ENCODE assay signal across 10 mouse cellular contexts in the genomic region with DNA sequence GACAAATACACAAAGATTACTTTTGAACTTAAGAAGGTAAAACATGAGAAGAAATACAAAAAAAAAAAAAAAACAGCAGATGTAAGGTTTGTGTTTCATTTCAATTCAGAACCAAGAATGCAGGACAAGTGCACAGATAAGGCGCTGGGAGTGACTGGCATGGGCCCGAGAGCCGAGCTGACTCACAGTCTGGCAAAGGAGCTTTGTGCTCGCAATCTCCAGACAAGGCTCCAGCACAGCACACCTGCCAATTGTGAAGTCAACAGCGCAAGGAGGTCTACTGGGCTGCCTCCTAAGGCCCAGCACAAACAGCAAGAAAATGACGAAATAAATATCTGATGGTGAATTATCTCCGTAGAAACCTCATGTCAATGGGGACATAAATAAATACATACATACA. TPM values are rescaled to one million over a fixed set of nuclear protein-coding genes. Genes with fewer than 3 reads are reported as not detected.
DNase-seq lines count a peak whose midpoint lies in the region; ATAC-seq and TF ChIP-seq lines count a peak whose summit lies in the region.
"Had no signal": no experiment of that assay in that cellular context is flagged by ENCODE, and none has a peak within 500 bp of the region (broad histone marks: within the 10 kb centered on the region; RNA-seq: fewer than 3 reads in every experiment).

No protein-coding gene starts in this region.

- no peak for TF ChIP-seq CTCF in brain, embryonic 14.5 days (IDR thresholded peaks at IDR 0.05; ENCODE audit: borderline replicate concordance, extremely low read depth, insufficient read depth, insufficient read length)

- DNase-seq in gastrocnemius, adult 18-20 months (ENCODE audit: low spot score), result peak; percentile 36
- DNase-seq in gastrocnemius, adult 8-10 months (ENCODE audit: low spot score in 2 of 2), result no peak
- DNase-seq in brain, embryonic 14.5 days (ENCODE audit: low read depth), result peak; percentile 43
- peak; percentile 62 for DNase-seq in heart, postnatal 4 days
- DNase-seq in retina, embryonic 14.5 days (ENCODE audit: low spot score), result no peak
- no peak for DNase-seq in right cerebral cortex, adult 2 months (ENCODE audit: low spot score in 2 of 2)
- no peak for DNase-seq in spleen, adult 12 weeks (ENCODE audit: low spot score)
- DNase-seq: kidney, adult 11 months; thymus, postnatal 36 days had no signal

- ATAC-seq in megakaryocyte progenitor cell, adult 5-6 weeks (replicated peaks; ENCODE audit: poor library complexity), result peak; percentile 60; the same call in 1 of the 2 replicates

- TF ChIP-seq POLR2A in brain, embryonic 14.5 days (IDR thresholded peaks at IDR 0.05; ENCODE audit: borderline replicate concordance, extremely low read depth, insufficient read depth, insufficient read length, poor library complexity, severe bottlenecking), result no peak

RNA-seq across cellular contexts. Expression of a gene that starts 9.8 kb away (rescaled TPM):
- total RNA-seq in gastrocnemius, adult 18-20 months (2021), result 10 to 100 TPM; 10.4 to 12.7 TPM
- total RNA-seq in gastrocnemius, adult 8-10 months (2022), result 10 to 100 TPM in 3 of 4 experiments, 1 to 10 TPM in 1; 8.4 to 15.1 (median 14.2) TPM
- 46.8 and 49.5 TPM in 2 replicates for polyA plus RNA-seq in brain, embryonic 14.5 days (2012; rRNA removed)
- 10 to 100 TPM; 34.6 to 40.5 TPM for total RNA-seq in heart, postnatal 4 days (2021)
- 5.4 and 7.4 TPM in 2 replicates for total RNA-seq in megakaryocyte progenitor cell, adult 5-6 weeks (2015)
- total RNA-seq in megakaryocyte progenitor cell, adult 5-6 weeks (2017), result 4.0 and 4.7 TPM in 2 replicates

Comparison
In these comparisons a context has a peak if more than half of its experiments do, and no peak if none do; other contexts are left out.
1. DNase-seq: peak in gastrocnemius, adult 18-20 months (single experiment), brain, embryonic 14.5 days (single experiment) and heart, postnatal 4 days (single experiment); none in gastrocnemius, adult 8-10 months (0 of 2), retina, embryonic 14.5 days (single experiment), right cerebral cortex, adult 2 months (0 of 2) and spleen, adult 12 weeks (single experiment).